Mouse (Mus musculus): Measurements from ENCODE around the gene Dyx1c1.

GRCm38 (mm10) chr9:72991420-72991819, 32.8 kb downstream of the Dyx1c1 start:
- TF ChIP-seq CTCF (IDR thresholded peaks at IDR 0.05; ENCODE audit: insufficient read depth, low read depth, low read length) (no peak), POLR2A (IDR thresholded peaks at IDR 0.05; ENCODE audit: insufficient read depth, low read depth, low read length) (no peak)
